Mouse (Mus musculus) spleen, embryonic (tissue): ENCODE results near the gene Fbxl21.

Source experiments
- CTCF ChIA-PET: fragments of 350-600 bp; sonication (Branson Sonifier 250); formaldehyde crosslinking; loops from one replicate; lab custom pipeline; 2022; lab: Charles Lee

The Fbxl21 gene

DNA sequence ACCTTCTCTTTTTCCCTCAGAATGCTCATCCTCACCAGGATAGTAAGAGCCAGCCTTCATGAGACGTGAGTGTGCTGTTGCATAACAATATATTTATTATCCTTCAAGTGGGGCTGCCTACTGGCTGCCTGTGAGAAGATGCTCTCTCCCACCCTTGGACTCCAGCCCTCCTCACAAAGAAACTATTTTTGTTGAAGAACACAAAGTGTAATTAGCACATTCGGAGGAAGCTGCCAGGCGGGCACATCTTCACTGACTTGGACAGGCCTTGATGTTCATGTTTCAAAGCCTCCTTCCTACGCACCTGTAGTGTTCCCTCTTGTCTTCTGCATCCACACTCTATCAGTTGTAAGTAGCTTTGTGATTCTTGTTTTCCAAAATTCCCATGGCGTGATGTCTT is 58.2 kb downstream of the Fbxl21 start:
- CTCF ChIA-PET, result interaction anchor here (0.6 kb wide), 1 partner anchor 74 kb away, joined by 3 read pairs; no protein-coding TSS in a partner anchor

DNA sequence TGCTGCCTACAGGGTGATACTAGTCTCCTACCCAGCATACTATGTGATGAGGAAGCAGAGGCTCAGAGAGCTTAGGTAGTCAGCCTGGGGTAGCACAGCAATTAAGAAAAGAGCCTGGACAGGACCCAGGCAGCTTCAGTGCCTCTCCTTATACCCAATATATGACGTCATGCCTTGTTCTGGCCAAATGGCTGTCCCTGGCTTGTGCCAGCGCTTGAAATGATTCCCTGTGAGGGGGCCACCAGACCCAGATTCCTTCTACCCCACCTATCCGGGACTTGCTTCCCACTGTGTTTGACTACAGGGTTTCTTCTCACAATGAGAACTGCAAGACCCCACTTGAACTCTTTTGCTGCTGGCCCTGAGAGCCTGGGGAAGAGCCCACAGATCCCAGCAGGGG is 59.2 kb downstream of the Fbxl21 start:
- CTCF ChIA-PET, result no interaction called here

DNA sequence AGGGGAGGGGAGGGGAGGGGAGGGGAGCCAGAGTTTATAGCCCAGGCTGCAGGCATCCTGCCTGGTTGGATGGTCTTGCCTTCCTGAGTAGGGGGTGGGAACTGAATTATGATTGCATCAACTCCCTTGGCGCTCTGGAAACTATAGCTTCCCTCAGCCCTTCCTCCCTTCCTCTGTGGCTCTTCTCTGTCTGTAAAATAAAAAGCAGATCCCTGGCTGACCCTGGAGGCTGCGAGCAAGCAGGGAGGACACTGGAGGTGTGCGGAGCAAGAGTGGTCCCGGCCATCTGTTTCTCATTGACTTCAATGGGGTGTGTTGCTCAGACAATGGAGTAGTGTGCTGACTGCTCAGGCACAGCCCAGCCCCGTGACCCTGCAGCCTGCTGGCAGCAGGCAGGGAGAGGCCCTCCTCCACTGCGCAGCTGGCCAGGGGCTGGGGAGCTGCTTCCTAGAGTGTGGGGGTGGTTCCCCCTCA is 59.7 kb downstream of the Fbxl21 start:
- CTCF ChIA-PET, result no interaction called here

DNA sequence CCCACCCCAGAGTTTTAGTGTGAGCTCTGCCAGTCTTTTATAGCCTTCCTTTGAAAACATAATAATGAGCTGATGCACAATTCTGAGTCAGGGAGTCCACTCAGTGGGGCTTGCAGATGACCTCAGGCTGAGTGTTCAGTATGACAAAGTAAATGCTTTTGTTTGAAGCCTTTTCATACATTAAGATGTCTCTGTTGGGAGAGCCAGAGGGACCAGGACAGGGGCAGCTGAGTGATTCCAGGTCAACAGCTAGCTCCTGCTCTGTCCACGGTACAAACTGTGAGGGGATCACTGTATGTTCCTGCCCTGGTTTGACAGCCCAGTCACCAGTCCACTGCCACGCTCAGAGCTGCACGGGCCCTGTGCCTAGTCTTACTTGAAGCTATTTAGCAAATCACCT is 60.4 kb downstream of the Fbxl21 start:
- CTCF ChIA-PET, result no interaction called here

DNA sequence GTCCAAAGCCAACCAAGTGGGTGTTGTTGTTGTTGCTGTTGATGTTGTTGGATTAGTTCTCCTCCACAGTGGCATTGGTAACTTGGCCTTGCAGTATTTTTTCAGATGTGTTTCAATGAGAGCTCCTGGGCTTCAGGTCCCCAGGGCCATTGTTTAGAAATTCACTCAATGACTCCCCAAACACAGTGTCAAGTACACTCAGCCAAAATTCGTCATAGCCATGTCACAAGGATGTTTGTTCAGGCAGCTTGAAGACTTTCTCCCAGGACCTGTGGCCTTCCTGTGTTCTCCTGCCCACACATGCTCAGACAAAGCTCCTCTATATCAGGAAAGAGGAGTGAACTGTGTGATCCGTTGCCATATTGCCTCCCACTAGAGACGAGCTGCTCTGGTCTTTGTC is 63.8 kb downstream of the Fbxl21 start:
- CTCF ChIA-PET, result no interaction called here
